Mouse (Mus musculus): Measurements from ENCODE around the gene Trub1. TPM values are rescaled to one million over a fixed set of nuclear protein-coding genes. Genes with fewer than 3 reads are reported as not detected.

Gene Trub1
- total RNA-seq (2021): 10 to 100 TPM; 13.9 to 15.1 TPM
- polyA plus RNA-seq (2012; rRNA removed): 9.9 and 11.8 TPM in 2 replicates
- long read RNA-seq, transcript Trub1-202 (8 exons, 3,789 nt): major isoform, 17 of 17 reads
- long read RNA-seq, partial matches to known transcripts: 0 of 17 reads
- long read RNA-seq, other reads (novel, unspliced or antisense): 0 of 17 reads

DNA sequence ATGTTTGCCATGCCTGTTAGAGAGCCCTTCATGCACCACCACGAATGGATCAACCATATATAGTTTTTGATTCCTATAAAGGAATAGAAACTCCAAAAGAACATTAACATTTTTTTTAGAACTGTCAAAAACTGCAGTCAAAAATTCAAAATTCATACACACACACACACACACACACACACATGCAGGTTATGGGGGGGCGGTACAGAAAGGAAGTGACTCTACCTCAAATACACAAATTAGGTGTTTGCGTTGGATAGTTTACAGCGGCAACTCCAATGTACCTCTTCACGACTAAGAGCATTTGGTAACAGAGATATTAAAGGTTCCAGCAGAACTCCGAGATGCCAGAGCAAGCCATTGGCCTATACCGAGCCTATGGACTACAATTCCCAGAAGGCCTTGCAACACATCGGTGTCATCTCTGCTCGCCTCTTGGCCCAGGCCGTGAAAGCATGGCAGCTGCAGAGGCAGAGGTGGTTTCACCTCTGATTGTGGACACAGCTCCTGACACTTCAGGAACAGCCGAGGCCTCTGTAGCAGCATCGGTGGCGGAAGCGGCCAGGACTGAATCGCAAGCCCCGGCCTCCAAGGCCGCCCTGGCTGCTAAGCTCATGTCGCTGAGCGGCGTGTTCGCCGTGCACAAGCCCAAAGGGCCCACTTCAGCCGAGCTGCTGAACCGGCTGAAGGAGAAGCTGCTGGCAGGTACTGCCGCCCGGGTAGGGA, at the start of gene Trub1:
Trub1 (plus strand) TSS at position 421 of the 726 bp plus-strand sequence.
- DNase-seq: peak; percentile 90

DNA sequence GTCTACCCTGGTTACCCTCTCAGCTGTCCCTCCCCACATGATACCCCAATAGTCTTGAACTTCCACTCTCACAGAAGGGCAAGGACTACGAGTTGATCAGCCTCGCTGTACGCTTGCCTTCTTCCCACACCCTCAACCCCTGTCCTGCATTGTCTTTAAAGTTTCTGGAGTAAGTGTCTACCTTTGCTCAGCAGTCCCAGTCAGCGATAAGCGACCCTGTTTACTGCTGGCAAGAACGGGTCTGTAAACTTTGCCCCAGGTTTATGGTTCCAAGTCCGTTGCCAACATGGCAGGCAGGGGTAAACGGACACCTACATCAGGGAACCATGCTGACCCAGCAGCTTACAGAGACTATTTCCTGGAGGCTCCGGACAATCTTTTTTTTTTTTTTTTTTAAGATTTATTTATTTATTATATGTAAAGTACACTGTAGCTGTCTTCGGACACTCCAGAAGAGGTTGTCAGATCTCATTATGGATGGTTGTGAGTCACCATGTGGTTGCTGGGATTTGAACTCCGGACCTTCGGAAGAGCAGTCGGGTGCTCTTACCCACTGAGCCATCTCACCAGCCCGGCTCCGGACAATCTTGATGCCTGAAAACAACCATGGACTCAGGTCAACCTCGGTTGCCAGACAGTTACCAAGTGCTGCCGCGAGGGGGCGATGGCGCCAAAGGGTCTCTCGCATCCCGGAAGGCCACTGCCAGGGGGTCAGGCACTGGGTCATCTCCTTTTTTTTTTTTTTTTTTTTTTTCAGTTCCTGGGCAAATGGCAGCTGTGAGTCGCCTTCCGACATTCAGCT, 48.8 kb upstream of the Trub1 start:
- DNase-seq: peak; percentile 82

GRCm38 (mm10) chr19:57404502-57404848, 48.2 kb upstream of the Trub1 start:
- DNase-seq: no peak

- no peak for DNase-seq
Observed at GRCm38 (mm10) chr19:57407947-57408346, 44.8 kb upstream of the Trub1 start.

GRCm38 (mm10) chr19:57411375-57412196, 41.1 kb upstream of the Trub1 start:
- peak; percentile 46 for DNase-seq

DNA sequence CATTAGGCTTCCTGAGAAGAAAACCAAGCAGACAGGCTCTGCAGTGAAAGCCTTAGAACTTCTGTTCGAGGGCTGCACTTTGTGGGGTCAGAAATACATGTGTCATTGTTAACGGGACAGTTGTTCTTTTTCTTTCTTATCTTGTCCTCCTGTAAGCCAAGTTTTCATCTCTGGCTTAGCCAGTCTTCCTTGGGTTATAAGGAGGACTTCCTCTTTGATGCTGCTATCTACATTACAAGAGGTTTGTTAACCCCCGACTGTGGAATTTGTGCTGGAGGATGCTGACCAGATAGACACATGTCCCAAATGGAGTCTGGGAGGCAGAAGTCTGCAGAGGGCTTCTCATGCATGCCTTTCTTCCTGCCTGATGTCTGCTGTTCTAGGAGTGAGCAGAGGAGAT, 39.5 kb upstream of the Trub1 start:
- DNase-seq: no peak

DNA sequence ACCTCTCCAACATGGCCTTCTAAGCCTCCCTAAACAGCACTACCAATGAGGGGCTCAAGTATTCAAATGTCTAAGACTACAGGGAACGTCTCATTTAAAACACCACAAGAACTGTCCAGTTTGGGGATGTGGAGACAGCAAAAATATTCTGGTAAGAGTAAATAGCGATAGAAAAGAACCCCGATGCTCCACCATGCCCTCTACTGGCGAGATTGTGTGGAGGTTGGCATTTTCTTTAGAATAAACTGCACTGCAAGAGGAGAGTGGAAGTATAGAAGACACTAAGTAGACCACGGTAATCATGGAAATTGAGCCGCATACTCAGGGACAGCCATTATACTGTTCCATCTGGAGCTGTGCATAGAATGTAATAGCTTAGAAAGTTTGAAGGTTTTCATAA, 38.8 kb upstream of the Trub1 start:
- DNase-seq: no peak

DNA sequence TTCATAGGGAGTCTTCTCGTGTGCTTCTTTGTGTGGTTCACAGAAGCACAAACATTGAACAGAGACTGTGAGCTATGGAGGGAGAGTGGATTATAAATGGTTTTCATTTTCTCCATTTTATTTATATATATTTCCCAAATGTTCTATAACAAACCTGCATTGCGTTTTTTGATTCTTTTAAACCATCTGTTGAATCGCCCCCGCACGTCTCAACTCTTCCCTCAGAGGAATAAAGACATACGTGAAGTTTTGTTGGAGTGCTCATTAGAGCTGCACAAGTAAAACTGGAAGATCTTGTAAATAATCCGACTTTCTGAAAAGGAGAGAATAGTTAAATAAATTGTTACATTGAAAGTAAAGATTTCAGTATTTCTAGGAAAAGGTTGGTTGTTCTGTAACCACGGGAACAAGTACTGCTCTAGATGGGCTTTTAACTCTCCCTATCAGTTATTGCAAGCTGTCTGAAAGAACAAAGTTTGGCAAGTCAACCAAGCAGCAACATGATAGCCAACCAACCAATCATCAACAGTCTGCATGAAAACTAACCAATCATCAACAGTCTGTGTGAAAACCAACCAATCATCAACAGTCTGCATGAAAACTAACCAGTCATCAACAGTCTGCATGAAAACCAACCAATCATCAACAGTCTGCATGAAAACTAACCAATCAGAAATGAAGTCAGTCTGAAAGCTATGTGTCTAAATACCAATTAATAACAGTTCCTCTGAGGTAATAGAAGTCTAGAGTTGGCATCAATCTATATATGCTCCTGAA, 37.5 kb upstream of the Trub1 start:
- no peak for DNase-seq

DNA sequence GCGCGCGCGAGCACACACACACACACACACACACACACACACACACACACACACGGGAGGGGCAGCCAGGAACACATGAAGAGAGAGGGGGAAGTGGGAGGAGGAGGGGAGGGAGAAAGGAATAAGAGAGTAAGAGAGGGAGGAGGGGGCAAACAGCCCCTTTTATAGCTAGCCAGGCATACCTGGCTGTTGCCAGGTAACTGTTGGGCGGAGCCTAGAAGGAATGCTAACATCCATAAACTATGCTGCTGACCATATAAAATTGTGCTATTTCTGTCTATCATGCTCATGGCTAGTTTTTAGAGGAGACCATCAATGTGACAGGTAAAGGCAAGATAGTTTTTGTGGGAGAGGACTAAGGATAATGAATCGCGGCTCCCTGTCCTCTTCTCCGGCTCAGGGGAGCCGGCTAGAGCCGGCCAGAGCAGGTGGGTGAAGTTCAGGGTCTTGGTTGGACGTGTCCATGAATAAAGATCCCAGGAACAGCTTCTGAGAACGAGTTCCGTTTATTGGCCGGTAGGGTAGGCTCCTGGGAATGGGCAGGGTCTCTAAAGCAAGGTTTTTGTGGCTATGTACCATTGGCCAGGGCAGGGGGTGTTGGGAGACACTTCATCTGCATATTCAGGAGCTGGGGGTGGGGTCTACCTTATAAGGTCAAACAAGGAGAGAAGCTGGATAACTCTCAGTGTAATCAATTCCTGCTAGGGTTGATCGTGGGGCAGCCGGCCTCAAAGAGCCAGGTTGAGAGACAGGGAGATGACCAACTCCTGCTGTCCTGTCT, 34.7 kb upstream of the Trub1 start:
- DNase-seq: no peak

GRCm38 (mm10) chr19:57423402-57423801, 29.3 kb upstream of the Trub1 start:
- no peak for DNase-seq

GRCm38 (mm10) chr19:57425296-57425695, 27.4 kb upstream of the Trub1 start:
- DNase-seq: no peak

DNA sequence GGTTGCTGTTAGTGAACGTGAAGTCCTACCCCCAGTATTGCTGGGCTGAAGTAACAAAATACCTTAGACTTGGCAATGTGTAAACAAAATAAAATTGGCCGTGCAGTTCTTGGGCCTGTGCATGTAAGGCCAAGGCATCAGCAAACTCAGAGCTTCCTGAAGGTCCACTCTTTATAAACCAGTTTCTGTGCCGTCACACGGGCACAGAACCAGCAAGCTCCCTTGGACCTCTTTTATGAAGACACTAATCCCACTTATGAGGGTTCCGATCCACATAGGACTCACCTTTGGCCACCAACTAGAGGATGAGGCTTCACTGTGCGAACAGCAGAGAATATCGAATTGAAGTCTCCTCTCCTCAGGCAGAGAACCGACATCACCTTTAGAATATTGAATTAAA, 25.9 kb upstream of the Trub1 start:
- no peak for DNase-seq

GRCm38 (mm10) chr19:57427756-57428438, 24.8 kb upstream of the Trub1 start:
- no peak for DNase-seq

DNA sequence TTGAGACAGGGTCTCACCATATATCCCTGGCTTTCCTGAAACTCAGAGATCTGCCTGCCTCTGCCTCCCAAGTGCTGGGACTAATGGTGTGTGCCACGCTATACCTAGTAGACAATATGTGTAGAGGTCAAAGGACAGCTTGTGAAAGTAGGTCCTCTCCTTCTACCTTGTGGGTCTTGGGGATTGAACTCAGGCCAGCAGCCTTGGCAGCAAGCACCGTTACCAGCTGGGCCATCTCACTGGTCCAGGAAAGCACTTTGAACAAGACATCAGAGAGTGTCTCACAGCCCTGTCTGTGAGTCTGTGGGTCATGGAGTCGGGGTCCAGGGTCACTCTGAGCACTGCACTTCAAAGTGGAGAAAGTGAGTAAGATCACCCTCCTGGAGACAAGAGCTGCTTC, 24.1 kb upstream of the Trub1 start:
- DNase-seq: no peak

DNA sequence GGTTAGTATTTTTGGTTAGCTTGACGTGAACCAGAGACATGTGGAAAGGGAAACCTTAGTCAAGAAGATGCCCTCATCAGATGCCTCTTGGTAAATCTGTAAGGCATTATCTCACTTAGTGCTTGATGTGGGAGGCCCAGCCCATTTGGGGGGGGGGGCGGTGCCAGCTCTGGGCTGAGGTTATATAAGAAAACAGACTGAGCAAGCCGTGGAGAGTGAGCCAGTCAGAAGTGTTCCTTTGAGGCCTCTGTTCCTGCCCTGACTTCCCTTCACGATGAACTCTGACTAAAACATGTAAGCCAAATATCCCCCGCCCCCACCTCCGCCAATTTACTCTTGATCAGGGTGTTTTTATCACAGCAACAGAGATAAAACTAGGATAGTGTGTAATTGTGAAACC, 22.8 kb upstream of the Trub1 start:
- DNase-seq: no peak

- no peak for DNase-seq
Observed at GRCm38 (mm10) chr19:57431476-57431875, 21.2 kb upstream of the Trub1 start.

GRCm38 (mm10) chr19:57434024-57434423, 18.7 kb upstream of the Trub1 start:
- DNase-seq: no peak

- peak; percentile 69 for DNase-seq
Observed at GRCm38 (mm10) chr19:57436586-57437021, 16.1 kb upstream of the Trub1 start.

DNA sequence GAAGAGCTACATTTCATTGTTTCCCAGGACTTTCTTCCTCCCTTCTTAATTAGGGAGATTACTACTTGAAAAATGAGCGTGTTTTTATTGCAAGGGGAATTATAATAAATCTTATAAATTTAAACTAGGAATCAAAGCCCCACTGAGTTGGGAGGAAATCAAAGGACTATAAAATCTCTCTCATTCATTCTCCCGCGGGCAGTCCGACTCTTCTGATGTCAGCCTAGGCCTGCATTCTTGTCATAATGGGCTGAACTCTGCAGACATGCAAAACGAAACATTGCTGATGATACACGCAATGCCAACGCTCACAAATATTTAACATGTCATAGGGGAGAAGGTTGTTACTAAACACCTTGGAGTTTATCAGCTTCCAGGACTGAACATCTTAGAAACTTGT, 15.7 kb upstream of the Trub1 start:
- no peak for DNase-seq

DNA sequence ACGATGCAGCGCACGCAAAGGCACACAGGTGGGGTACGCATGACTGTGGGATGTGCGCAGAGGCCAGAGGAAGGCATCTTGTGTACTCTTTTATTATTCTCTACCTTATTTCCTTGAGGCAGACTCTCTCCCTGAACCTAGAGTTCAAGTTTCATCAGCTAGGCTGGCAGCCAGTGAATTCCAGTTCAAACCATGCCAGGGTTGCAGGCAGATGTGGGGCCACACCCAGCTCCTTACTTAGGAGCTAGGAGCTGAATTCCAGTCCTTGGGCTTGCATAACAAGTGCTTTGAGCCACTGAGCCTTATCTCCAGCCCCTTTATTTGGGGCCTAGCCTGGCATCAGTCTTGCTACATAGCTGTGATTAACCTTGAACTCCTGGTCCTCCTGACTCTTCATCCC, 13.4 kb upstream of the Trub1 start:
- peak; percentile 6 for DNase-seq

Data from adrenal gland, adult 2 months (tissue).